Mouse (Mus musculus) Muller cell, postnatal 12 days (primary cell): Measurements from ENCODE around the gene Tcf7l1.
"Not testable (repeated sequence)": the region's sequence is repeated elsewhere in the genome, so short reads cannot be mapped to it uniquely, and the experiment has no call there.

Experiments used
- DNase-seq: peaks from one replicate; pipeline ENCODE4 v3.0.0-alpha.2; 2015; ENCODE audit errors: inconsistent ontology term

The Tcf7l1 gene

DNA sequence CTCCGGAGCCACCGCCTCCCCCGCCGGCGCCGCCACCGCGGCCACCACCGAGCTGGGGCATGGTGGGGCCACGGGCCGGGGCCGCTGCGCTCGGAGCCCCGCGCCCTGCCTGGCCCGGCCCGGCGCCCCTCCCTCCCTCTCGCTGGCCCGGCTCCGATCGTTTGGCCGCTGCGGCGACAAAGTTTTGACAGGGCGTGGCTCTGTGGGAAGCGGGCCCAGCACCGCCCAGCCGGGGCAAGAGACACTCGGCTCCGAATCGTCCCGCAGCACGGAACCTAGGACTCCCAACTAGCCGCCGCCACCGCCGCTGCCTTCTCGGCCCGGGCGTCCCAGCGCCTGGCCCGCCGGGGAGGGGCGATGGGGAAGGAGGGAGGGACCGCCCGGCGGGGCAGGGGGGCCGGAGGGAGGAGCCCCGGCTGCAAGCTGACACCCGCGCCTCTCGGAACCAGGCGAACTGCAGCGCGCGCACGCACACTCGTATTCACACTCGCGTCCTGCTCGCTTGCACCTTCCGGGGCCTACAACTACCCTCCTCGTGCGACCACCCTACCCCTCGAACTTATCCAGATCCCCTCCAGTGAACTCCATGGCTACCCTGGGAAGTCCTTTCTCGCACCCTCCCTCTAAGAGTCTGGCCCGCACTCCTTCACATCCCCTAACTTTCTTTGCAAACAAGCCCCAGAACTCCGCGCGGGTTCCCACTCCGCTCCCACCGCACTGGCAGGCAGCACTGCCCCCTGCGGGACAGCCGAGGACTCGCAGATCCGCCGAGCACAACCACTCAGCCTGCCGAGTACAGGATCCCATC lies at the start of gene Tcf7l1:
TSS of gene Tcf7l1 (minus strand) at position 363 of the 808 bp plus-strand sequence.
- peak; percentile 96 for DNase-seq

DNA sequence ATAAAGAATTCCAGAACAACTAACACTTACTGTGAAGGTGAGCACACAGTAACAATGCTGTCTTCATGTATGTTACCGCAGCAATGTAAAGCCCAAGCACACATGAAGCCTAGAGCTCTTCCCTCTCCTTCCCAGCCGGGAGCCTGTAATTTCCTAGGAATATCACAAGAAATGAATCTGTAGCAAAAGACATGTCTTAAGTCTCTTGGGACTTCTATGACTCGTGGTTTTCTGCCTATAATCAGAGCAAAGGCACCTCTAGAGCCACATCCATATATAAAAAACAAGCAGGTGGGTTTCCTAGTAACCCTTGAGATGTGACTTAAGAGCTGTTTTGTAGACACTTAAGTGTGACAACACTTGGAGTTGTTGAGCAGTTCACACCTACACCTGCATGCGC lies 48.7 kb upstream of the Tcf7l1 start:
- DNase-seq: no peak

DNA sequence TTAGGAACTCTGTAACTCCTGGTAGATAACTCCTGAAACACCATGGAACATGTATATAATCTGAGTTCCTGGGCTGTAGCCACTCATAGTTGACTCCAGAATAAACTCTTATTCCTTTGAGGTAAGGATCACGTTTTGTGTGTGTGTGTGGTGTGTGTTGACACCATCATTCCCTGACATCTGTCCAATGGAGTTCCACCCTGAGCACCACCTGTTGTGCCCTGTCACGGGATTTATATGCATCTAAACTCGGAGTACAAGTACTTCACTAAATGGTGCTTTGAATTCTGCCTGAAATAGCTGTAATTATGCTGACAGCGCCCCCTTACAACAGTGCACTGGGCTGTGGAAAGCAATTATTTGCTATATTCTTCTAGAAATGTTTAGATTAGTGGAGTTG lies 45.5 kb upstream of the Tcf7l1 start:
- DNase-seq: no peak

DNA sequence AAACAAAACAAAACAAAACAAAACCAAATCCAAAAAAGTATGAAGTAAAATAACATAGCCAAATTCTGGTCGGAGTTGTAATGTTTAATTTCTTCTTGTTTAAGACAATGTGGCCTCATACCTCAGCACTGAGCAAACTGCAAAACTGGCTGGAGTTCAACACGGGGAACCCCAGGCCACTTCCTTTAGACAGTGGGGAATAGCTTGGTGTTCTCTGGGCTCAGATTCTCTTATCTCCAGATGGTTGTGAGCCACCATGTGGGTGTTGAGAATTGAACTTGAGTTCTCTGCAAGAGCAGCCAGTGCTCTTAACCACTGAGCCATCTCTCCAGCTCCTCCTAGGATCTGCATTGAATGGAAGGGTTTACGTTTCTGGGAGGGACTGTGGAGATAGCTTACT lies 42.8 kb upstream of the Tcf7l1 start:
- no peak for DNase-seq

DNA sequence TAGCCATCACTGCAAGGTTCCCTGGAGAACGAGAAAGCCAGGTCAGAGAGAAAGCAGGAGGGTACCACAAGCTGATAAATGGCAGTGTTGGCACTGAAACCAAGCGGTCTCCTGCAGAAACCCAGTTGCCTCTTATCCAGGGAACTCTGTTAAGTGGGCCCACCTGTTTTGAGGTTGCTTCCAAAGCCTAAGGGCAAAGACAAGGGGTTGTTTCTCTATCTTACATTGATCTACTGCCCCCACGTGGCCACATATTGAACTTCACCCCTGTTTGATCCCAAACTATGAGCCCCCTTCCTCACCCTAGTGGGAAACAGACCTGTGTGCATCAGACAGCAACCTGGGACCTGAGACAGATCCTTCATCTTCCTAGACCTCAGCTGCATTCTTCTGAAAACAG lies 42.2 kb upstream of the Tcf7l1 start:
- peak; percentile 45 for DNase-seq

DNA sequence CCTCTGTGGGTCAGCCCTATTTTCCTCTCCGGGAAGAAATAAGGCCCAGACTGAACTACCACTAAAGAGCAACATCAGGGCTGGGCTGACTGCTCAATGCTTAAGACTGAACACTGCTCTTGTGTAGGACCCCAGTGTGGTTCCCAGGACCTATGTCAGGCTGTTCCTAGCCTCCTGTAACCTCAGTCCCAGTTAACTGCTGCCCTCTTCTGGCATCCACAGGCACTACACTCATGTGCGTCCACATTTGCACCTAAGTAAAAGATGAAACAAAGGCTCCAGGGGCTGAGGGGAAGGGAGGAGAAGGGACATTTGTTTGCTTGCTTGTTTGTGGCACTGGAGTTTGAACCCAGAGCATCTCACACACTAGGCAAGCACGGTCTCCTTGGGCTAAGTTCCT lies 39.8 kb upstream of the Tcf7l1 start:
- no peak for DNase-seq

DNA sequence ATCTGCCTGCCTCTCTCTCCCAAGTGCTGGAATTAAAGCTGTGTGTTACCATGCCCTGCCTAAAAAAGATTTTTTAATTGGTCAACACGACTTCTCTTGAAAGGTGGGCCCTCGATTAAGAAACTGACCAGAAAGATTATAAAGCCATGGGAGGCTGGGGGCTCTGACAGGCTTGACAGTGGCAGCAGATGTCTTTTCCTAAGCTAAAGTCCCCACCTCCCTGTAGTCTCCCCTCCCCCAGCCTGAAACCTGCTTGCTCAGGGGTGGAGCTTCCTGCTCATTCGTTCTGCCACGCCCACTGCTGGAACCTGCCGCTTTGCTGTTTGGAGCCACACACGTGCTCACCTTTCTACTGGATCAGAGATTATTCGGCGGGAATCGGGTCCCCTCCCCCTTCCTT lies 39.0 kb upstream of the Tcf7l1 start:
- not testable (repeated sequence) for DNase-seq

DNA sequence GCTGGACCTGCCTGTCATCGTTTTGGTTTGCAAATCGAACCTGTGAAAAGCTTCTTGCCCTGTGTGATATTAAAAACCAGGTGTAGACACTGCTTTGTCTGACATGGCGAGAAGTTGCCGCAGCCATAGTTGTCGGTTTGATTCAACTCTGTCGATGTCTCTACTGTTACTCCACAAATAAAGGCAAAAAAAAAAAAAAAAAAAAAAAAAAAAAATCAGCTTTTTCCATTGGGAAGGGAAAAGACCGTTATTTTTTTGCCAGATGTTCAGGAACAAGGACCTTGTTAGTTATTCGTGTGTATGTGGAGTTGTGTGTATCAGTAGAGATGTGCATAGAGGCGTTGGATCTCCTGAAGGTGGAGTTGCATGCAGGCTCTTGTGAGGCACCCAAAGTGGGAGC lies 36.7 kb upstream of the Tcf7l1 start:
- DNase-seq: no peak

DNA sequence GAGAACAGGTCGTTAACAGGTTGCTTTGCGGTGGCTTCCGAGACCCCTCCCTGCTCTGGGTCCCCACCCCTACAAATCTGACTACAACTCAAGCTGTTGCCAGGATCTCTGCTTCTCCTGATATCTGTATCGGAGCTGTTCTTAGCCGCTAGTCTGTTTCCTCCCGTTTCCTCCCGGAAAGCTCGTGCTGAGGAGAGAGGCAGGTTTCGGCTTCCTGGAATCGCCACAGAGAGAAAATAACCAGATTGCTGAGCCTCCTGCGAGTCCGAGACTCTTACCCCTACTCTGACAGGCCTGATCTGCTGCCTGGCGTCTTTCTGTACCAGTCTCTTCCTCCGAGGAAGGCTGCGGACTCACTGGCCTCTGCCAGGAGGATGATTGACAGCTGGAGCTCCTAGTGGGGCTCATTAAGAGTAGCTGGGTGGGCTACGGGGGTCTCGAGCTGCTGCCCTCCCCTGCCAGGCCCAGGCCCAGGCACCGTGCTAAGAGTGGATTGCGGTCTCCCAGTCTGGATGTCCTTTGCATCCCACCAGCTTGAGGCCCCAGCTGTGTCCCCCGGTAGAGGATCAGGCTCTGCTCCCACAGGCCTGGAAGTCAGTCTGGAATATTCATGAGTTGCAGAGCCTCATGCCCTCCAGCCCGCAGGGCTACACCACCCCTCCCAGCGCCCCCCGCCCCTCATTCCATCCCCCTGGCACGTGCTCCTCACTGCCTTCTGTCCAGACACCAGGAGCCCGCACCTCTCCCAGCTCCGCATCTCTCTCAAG lies 36.1 kb upstream of the Tcf7l1 start:
- no peak for DNase-seq

DNA sequence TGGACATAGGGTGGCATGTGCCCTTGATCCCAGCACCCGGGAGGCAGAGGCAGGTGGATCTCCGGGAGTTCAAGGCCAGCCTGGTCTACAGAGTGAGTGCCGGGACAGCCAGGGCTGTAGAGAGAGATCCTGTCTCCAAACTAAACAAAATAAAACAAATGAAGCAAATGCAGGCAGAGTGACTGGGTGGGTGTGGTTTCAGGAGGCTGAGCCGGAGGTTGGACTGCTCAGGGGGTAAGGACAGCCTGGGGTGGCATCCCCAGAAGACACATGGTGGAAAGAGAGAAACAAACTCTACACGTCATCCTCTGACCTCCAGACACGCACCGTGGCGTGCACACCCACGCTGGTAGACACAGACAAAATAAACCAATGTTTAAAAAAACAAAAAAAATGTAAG lies 24.4 kb upstream of the Tcf7l1 start:
- DNase-seq: no peak

DNA sequence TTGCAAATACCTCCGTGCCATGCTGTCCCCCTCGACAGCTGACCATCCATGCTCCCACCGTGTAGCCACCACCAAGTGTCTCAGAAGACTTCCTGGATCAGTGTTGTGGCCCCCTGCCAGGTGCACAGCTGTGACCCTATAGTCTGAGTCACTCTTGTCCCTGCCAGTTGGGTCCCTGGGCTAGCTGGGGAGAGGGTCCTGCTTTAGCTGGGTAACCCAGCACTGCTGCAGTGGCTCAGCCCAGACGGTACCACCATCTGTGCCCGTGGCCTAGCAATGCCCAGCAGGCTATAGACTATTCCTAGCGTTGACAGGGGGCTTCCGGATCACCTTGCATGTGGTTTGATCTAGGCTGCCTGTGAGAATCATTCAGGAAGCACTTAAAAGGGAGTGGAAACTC lies 21.2 kb upstream of the Tcf7l1 start:
- no peak for DNase-seq

DNA sequence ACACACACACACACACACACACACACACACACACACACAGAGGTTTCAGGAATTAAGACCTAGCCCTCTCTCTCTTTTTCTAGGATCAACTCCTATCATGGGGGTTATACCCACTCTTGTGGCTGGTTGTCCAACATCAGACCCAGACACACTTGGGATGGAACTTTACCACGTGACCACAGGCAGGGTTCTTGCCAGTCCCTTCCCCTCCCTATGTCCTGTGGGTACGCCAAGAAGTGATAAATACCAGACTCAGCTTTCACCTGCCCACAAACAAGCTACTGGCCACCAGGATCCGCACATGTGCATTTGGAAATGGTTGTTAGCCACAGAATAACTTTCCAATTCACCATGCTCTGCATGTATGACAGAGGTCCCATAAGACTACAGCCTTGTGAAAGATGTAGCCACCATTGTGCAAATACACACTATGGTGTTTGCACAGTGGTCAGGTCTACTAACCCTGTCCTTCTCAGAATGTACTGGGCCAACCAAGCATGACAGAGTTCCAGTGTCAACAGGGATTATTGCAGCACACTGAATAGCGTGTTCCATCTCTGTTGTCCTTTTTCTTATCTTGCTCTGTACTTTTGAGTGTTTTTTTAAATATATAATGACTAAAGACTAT lies 20.6 kb upstream of the Tcf7l1 start:
- no peak for DNase-seq

DNA sequence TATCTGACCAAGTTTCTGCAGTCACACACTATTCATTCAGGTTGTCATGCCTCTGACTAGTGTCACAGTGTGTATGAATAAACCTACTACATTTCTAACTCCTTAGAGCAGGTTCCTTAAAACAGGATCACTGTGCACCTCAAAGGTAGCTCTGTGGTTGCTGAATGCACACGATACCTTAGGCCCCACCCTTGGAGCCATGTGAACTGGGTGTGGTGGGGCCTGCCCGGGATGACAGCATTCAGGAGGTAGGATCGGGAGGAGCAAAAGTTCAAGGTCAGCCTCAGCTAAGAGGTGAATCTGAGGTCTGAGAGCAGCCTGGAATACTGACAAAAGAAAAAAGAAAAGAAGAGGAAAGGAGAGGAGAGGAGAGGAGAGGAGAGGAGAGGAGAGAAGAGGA lies 19.3 kb upstream of the Tcf7l1 start:
- no peak for DNase-seq

DNA sequence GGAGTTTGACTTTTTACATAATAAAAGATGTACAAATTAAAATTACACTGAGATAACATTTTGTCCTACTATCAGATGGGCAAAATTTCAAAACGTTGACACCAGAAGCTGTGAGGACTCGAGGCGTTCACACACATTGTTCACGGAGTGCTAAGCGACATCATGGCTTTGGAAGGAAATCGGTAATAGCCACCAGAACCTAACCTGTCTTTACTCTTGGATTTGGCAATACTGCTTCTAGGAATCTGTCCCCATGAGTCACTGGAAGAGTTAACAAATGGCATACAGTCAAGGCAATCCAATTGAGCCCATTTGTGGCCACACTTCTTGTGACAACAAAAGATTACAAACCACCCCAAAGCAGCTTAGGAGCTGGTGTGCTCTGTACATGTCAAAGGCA lies 14.6 kb upstream of the Tcf7l1 start:
- no peak for DNase-seq

DNA sequence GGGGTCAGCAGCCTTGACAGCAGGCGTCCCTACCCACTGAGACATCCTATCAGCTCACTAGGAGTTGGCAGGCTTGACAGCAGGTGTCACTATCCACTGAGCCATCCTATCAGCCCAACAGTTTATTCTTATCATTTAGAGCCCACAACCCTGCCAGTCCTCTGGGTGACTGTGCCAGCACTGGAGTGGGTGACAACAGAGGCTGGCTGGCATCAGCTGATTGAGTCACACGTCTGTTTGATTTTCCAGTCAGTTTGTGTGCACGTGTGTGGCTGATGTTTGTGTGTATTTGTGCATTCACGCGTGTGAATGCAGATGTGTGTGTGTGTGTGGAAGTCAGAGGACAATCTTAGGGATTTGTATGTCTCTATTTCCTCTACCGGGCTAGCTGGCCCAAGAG lies 13.1 kb upstream of the Tcf7l1 start:
- no peak for DNase-seq

DNA sequence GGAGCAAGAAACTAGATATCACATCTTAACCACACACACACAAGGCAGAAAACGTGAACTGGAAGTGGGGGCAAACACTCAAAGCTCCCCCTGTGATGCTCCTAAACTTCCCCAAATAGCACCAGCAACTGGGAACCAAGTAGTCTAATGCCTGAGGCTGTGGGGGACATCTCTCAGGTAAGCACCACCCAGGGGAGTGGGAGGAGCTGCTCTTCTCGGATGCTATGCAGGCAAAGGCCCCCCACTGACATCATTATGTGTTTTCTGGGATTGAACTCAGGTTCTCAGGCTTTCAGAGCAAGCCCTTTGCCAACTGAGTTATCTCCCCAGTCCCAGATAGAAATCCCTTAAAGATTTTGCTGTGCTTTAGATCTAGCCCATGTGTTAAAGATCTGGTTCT lies 11.6 kb upstream of the Tcf7l1 start:
- no peak for DNase-seq

DNA sequence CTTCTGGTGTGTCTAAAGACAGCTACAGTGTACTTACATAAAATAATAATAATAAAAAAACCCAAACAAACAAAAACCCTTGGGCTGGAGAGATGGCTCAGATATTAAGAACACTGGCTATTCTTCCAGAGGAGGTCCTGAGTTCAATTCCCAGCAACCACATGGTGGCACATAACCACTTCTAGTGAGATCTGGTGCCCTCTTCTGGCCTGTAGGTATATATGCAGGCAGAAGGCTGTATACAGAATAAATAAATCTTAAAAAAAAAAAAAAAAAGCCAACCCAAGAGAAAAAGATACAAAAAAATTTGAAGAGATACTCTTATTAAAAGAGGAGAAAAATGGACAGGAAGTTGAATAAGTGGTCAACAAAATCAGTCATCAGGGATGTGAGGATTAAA lies 8.7 kb upstream of the Tcf7l1 start:
- DNase-seq: no peak

DNA sequence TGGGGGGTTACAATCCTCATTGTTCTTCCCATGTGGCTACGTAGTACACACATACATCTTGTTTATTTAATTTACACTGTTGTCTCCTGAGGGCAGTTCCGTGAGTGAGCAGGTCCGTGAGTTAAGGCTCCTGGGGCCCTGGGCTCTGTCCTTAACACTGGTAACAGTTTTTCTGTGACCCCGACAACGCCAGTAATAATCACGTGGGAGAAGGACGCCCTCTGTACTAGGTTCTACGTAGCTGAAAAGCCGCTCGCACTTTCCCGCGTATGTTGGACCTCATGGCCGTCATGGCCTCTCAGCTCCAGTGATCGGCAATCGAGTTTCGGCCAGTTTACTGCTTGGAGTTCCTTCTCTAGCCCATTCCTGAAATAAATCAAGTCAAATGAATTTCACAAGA lies 6.4 kb upstream of the Tcf7l1 start:
- DNase-seq: no peak

DNA sequence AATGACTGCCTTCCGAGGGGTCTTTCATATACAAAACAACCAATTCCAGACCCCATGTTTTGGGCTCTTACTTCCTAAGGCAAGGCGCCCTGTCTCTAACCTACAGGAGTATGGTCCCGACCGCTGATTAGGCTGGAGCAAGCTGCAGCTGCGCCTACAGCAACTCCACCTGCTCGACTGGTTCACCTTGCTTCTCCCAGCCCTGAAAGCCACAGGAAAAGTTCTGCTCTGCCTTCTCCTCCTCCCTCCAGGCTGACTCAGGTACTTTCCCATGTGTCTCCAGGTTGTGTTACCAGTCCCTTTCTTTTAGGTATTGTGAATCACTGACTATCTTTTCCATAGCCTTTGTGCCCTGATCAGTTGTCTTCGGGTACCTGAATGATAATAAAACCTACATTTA lies 5.8 kb upstream of the Tcf7l1 start:
- no peak for DNase-seq

DNA sequence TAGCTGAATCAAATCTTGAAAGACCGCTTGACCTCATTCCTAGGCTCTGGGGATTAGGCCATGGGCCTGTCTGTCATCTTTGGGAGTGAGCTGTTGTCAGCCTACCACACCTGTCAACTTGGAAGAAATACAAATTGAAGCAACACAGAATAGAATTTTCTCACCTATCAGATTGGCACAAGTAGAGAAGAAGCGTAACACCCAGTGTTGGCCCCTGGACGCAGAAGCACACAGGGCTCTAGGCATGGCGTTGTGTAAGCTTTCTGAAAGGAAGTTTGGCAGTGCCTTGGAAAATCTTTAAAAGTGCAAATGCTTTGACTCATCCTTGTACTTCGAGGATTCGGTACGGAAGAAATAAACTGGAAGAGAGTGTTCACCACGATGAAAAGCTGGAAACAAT lies 3.6 kb upstream of the Tcf7l1 start:
- no peak for DNase-seq

DNA sequence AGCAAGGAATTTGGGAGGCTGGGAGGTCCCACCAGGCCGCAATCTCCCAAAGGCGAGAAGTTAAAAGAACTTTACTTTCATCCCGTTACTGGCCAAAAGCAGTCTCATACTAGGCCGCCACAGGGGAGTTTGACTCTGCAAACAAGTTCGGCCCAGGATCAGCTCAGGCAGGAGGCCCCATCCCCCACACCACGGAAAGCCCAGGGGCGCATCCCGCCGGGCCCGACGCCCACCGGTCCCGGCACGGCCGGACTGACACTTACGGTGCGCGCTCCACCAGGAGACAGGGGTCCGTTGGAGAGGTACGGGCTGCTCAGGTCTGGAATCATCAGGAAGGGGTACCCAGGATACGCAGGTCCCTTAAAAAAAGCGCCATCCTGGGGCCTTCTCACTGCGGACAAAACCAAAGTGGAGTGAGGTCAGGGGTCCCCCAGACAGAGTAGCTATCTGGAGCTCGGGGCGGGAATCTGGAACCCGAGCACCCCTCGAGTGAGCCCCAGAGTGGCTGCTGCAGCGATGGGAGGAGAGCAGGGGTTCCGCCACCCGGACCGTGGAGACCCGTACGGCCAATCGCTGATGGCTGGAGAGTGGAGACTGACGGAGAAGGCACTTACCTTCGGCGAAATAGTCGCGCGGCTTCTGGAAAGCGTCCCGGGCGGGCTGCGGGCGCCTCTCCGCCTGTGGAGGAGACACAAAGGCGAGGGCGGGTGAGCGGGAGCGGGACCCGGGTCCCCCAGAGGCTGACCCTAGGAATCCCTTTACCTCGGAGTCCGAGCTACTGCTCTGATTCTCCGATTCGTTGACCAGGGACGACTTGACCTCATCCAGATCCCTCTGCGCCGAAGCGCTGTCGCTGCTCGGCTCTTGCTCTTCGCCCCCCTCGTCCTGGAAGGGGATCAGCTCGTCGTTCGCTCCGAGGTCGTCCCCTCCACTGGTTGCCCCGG lies 834 bp downstream of the Tcf7l1 start:
- peak; percentile 74 for DNase-seq
